Mouse (Mus musculus) testis, adult 2 months (tissue): ENCODE results near the gene Ush1g.

ENCODE experiments used
- CTCF ChIP-seq: fragments of 200-500 bp; IDR thresholded peaks from 2 replicates; pipeline ENCODE4 v1.5.1; 2012; ENCODE audit warnings: low read depth, mild to moderate bottlenecking, inconsistent platforms, low read length, moderate library complexity; ENCODE audit not compliant: control insufficient read depth, insufficient read depth, insufficient replicate concordance
- POLR2A ChIP-seq: fragments of 200-500 bp; IDR thresholded peaks from 2 replicates; pipeline ENCODE4 v1.6.1; 2012; ENCODE audit warnings: low read depth, mild to moderate bottlenecking, inconsistent platforms, low read length, moderate library complexity; ENCODE audit not compliant: control insufficient read depth

DNA sequence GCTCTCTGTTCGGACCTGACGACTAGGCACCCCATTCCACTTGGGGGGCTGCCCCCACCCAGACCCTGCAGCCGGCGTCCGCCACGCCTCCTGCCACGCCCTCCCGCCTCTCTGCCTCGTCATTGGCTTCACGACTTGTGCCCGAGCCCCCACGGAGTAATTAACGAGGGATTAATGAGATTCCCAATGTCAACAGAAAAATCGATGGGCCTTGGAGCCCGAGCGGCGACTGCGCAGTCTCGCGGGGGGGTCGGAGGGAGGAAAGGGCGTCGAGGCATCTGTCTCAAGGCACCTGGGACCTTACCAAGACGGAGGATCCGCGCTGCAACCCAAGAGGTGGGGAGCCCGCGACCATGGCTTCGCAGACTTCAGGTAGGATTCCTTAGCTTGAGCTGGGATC lies 12.7 kb upstream of the Ush1g start, which contains the start of gene Otop3:
- TF ChIP-seq CTCF (no peak), POLR2A (no peak)
